Mouse (Mus musculus) kidney, embryonic 16.5 days (tissue): Measurements from ENCODE around the gene Sec24c. TPM values are rescaled to one million over a fixed set of nuclear protein-coding genes. Genes with fewer than 3 reads are reported as not detected.

Experiments used
- ATAC-seq: fragments of 200-750 bp; cut with Nextera tagmentation; 2 replicates; pipeline ENCODE4 v1.8.0; 2017; ENCODE audit warnings: moderate TSS enrichment; ENCODE audit not compliant: low FRiP score, low TSS enrichment
- H3K27ac ChIP-seq: fragments of 300-500 bp; sonication (generic); 2 replicates; pipeline ENCODE4 v1.5.1; 2014; ENCODE audit warnings: low read length
- H3K27me3 ChIP-seq: fragments of 300-500 bp; sonication (generic); 2 replicates; pipeline ENCODE4 v1.6.1; 2014; ENCODE audit warnings: low read length, control low read depth, mixed read lengths; ENCODE audit not compliant: insufficient read depth
- H3K36me3 ChIP-seq: fragments of 300-500 bp; sonication (generic); 2 replicates; pipeline ENCODE4 v1.6.1; 2014; ENCODE audit warnings: low read length, control low read depth, mixed read lengths; ENCODE audit not compliant: insufficient read depth
- H3K4me1 ChIP-seq: fragments of 300-500 bp; sonication (generic); 2 replicates; pipeline ENCODE4 v1.6.1; 2014; ENCODE audit warnings: low read length, control low read depth, mixed read lengths; ENCODE audit not compliant: insufficient read depth
- H3K4me2 ChIP-seq: fragments of 300-500 bp; sonication (generic); replicated peaks from 2 replicates; pipeline ENCODE4 v1.6.1; 2014; ENCODE audit warnings: low read depth, low read length
- H3K4me3 ChIP-seq: fragments of 300-500 bp; sonication (generic); 2 replicates; pipeline ENCODE4 v1.5.1; 2014; ENCODE audit warnings: mild to moderate bottlenecking, low read length
- H3K9ac ChIP-seq: fragments of 300-500 bp; sonication (generic); replicated peaks from 2 replicates; pipeline ENCODE4 v1.6.1; 2014; ENCODE audit warnings: low read length
- H3K9me3 ChIP-seq: fragments of 300-500 bp; sonication (generic); 2 replicates; pipeline ENCODE4 v1.6.1; 2016; ENCODE audit warnings: low read length, control low read depth
- WGBS: fragments of 180-500 bp; shearing (Covaris S2); extraction: QIAGEN DNeasy Blood & Tissue Kit; methylation state at CpG from one replicate; pipeline ENCODE4 v1.1.7; 2014; 5-methylcytosine and 5-hydroxymethylcytosine counted together
- polyA plus RNA-seq: library from polyadenylated mRNA; unstranded; fragments of >200 nt; fragmentation: Nextera tagmentation; extraction: Ambion mirVana; gene quantifications from 2 replicates; pipeline ENCODE4 v1.2.1, GENCODE M21; 2015

Gene Sec24c
- polyA plus RNA-seq, 1 experiment from 2014 or later: 113 TPM

DNA sequence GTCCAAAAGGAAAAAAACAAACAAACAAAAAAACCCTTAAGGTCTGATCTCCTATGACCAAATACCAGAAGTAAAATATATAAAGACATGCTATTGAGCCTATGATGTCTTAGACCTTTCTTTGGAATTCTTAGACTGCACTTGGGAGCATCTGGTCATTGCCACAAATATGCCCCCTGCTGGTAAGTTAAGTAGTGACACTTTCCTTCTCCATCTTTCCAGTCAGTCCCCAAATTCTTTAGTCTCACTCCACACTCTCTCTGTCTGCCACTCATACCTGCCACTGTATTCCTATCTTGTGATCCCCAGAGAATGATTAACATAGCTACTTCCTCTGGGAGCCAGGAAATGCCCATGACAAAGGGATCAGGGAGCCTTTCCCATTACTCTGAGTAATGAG, 15.8 kb upstream of the Sec24c start:
- no peaks in the 10 kb centered on the region for H3K27me3 ChIP-seq
- no peaks in the 10 kb centered on the region for H3K36me3 ChIP-seq
- ATAC-seq: no peak
- no peak overlapping the region for H3K27ac ChIP-seq
- no peak overlapping the region for H3K9ac ChIP-seq
- no peaks in the 10 kb centered on the region for H3K9me3 ChIP-seq
- H3K4me2 ChIP-seq: no peak overlapping the region
- no peak overlapping the region for H3K4me3 ChIP-seq
- H3K4me1 ChIP-seq: peaks cover 15% of the 10 kb centered on the region

DNA sequence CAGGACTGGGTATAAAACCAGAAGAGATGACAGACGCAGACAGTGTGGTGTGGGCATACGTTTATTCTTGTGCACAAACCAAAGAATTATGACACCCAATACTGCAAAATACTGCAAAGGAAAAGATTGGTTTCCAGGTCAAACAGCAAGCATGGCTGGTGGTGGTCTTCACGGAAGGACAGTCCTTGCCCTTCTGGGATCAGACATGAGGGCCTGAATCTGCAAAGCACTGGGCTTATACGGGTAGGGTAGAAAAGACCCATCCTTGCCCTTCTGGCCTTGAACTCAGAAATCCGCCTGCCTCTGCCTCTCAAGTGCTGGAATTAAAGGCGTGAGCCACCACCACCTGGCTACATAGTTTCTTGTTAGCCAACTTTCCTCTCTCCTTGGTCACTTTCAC, 15.2 kb upstream of the Sec24c start:
- Histone ChIP-seq H3K27ac (no peak overlapping the region), H3K9me3 (no peaks in the 10 kb centered on the region), H3K4me2 (no peak overlapping the region), H3K36me3 (no peaks in the 10 kb centered on the region), H3K27me3 (no peaks in the 10 kb centered on the region), H3K4me3 (no peak overlapping the region), H3K4me1 (peaks cover 15% of the 10 kb centered on the region), H3K9ac (no peak overlapping the region)
- ATAC-seq: no peak
- WGBS: 85% methylated on average over 6 of the region's 6 CpGs

DNA sequence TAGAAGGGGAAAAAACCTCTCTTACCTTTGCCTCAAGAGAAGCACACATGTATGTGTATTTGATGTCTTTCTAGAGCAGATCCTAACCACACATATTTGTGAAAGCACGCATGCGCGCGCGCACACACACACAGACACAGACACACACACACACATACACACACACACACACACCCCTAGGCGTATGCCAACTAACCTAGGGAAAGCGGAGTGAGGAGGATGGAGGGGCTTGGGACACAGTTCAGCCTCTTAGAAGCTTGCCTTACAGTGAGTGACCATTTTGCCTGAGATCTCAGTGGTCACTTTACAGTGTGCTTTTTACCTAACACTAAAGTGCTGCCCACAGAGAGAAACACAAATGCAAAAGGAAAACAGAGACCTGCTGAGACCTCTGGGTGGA, 14.4 kb upstream of the Sec24c start:
- no peak overlapping the region for H3K9ac ChIP-seq
- 99% methylated on average over 7 of the region's 7 CpGs for WGBS
- H3K4me1 ChIP-seq: peaks cover 19% of the 10 kb centered on the region
- no peaks in the 10 kb centered on the region for H3K36me3 ChIP-seq
- no peaks in the 10 kb centered on the region for H3K27me3 ChIP-seq
- no peak overlapping the region for H3K27ac ChIP-seq
- H3K4me2 ChIP-seq: no peak overlapping the region
- ATAC-seq: no peak
- H3K9me3 ChIP-seq: no peaks in the 10 kb centered on the region
- no peak overlapping the region for H3K4me3 ChIP-seq

DNA sequence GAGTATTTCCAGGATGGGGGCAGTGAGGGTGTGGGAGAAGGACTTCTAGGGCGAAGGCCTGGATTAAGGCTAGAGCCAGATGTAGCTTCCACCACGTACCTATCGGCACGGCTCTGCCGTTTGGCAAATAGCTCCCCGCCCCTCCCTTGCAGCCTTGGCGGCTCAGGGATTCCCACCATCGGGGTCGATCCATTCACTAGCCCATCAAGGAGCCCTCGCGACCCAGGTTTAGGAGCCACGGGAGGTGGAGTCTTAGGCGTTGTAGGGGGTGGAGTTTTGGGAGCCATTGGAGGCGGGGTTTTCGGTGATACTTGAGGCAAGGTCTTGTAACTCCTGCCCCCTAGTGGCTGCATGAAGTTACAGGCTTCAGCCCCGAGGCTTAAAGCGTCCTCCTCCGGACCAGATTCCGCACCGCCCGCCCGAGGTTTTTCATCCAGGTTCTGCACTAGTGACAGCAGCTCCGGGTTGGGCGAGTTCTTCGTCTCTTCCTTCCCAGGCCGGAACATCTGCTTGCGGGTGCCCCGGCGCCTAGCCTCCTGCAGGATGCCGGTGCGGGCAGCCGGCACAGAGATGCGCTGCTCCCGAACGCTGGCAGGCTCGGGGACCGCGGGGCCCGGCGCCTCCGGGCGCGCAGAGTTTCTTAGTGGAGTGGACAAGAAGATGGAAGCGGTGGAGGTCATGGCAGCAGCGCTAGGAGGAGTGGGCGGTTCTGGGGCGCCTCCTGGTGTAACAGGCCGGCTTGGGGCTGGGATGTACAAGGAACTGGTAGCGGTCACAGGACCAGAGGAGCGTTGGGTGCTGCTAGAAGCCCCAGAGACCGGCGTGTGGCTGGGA, 13.1 kb upstream of the Sec24c start:
- Histone ChIP-seq H3K9ac (peak overlapping the region; percentile 76), H3K9me3 (no peaks in the 10 kb centered on the region), H3K36me3 (no peaks in the 10 kb centered on the region), H3K27me3 (no peaks in the 10 kb centered on the region), H3K4me3 (peak overlapping the region; percentile 77), H3K27ac (peak overlapping the region; percentile 91), H3K4me1 (peaks cover 19% of the 10 kb centered on the region), H3K4me2 (peak overlapping the region; percentile 91)
- WGBS: 1% methylated on average over 52 of the region's 52 CpGs
- ATAC-seq: peak; percentile 89

DNA sequence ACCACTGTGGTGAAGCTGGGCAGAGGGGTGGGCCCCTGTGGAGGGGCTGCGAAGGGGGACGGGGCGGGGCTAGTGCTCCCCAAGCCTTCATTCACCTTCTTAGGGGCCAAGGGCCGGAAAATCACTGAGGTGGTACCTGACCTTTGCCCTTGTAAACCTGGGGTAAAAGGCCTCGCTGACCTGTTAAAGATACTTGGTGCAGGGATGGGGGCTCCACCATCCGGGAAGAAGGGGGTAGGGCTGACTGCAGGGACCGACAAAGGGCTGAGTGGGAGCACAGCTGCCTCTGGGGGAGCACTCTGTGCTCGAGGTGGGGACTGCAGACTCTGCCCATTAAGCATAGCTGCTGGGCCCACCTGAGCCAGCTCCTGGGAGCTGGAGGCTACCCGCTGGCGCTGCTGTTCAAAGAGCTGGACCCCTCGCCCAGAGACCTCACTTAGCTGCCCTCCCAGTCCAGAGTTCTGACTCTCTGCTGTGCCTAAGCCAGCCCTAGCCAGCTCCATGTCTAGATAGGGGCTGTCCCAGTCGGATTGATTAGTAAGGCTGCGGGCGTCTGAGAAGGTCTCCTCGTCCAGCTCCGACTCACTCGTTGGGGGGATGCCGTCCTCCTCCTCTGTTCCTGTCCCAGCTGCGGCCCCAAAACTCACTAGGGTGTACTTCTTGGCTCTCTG, 12.3 kb upstream of the Sec24c start:
- H3K4me2 ChIP-seq: peak overlapping the region; percentile 91
- H3K9ac ChIP-seq: peak overlapping the region; percentile 76
- H3K4me1 ChIP-seq: peaks cover 13% of the 10 kb centered on the region
- peak; percentile 40 for ATAC-seq
- H3K9me3 ChIP-seq: no peaks in the 10 kb centered on the region
- H3K27me3 ChIP-seq: no peaks in the 10 kb centered on the region
- 11% methylated on average over 19 of the region's 19 CpGs for WGBS
- H3K36me3 ChIP-seq: no peaks in the 10 kb centered on the region
- H3K27ac ChIP-seq: peak overlapping the region; percentile 91
- H3K4me3 ChIP-seq: peak overlapping the region; percentile 77

DNA sequence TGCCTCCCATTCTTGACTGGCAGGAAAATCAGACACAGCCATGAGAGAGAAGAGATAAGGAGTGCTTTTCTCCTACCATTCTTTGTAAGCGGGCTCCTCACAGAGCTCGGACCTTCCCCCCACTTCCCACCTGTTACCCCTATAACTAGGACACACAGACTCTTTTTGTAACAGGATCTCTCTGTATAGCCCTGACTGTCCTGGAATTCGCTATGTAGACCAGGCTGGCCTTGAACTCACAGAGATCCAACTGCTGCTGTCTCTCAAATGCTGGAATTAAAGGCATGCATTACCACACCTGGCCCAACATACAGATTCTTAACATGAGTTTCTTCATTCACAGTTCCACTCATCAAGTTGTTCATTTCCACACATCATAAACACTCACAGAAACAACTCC, 11.4 kb upstream of the Sec24c start:
- no peak overlapping the region for H3K27ac ChIP-seq
- no peak overlapping the region for H3K4me3 ChIP-seq
- ATAC-seq: no peak
- no peaks in the 10 kb centered on the region for H3K36me3 ChIP-seq
- 92% methylated on average over 3 of the region's 3 CpGs for WGBS
- H3K4me1 ChIP-seq: peaks cover 13% of the 10 kb centered on the region
- H3K27me3 ChIP-seq: no peaks in the 10 kb centered on the region
- H3K9ac ChIP-seq: no peak overlapping the region
- H3K9me3 ChIP-seq: no peaks in the 10 kb centered on the region
- no peak overlapping the region for H3K4me2 ChIP-seq

DNA sequence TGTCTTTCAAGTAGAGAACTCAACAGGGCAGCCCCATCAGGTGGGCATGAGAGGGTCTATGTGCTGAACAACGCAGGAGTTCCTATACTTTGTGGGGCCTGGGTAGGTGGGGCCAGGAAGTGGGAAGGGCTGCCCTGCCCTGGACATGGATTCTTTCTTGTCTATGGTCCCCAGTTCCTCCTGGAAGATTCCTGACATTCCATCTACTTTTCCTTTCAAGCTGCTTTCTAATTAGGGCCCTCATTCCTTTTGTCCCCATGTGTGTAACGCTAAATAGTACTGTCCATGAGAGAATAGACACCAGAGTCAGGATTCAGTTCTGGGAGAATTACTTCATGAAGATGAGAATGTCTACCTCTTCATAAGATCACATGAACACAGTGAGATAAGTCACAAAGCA, 10.5 kb upstream of the Sec24c start:
- Histone ChIP-seq H3K4me3 (no peak overlapping the region), H3K27ac (no peak overlapping the region), H3K9ac (no peak overlapping the region), H3K9me3 (no peaks in the 10 kb centered on the region), H3K27me3 (no peaks in the 10 kb centered on the region; the same call in 1 of the 2 replicates), H3K4me1 (peaks cover 13% of the 10 kb centered on the region), H3K36me3 (no peaks in the 10 kb centered on the region), H3K4me2 (no peak overlapping the region)
- WGBS: 62% methylated on average over 2 of the region's 2 CpGs
- ATAC-seq: no peak

DNA sequence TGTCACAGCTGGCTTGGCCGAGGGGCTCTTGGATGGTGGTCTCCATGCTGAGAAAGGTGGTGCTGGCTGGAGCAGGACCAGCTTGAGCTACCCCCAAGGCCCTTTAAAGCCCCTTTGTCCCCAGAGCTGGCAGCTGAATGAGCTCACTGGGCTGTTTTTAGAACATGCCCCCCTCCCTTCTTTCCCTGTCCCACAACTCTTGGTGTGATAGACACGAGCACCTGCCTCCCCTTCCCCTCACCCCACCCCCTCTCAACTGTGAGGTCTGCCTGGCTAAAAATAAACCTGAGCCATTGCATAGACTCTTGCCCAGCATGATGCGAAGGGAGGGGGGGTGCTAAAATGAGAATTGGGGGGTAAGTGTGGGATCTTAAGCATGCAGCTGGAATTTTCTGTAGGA, 9.7 kb upstream of the Sec24c start:
- ATAC-seq: no peak
- H3K9ac ChIP-seq: no peak overlapping the region
- H3K4me2 ChIP-seq: no peak overlapping the region
- WGBS: 54% methylated on average over 3 of the region's 3 CpGs
- no peaks in the 10 kb centered on the region; the same call in 1 of the 2 replicates for H3K27me3 ChIP-seq
- H3K4me3 ChIP-seq: no peak overlapping the region
- H3K9me3 ChIP-seq: no peaks in the 10 kb centered on the region
- no peak overlapping the region for H3K27ac ChIP-seq
- peaks cover 13% of the 10 kb centered on the region for H3K4me1 ChIP-seq
- no peaks in the 10 kb centered on the region for H3K36me3 ChIP-seq

DNA sequence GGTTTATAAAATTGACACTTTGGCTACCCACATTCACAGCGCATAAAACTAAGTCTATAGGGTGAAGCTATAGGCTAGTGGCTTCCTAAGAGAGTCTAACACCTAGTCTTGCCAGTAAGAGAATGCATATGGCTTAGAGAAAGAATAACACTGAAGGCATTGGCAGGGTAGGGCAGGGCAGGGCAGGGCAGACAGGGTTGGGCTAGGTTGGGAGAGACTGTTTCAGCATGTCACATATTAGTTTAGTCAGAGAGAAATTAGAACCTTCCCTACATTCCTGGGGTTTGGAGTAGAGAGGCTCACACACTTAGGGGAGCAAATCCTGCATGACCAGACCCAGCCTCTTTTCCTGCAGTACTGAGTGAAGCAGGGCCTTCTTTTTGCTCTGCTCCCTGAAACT, 6.6 kb upstream of the Sec24c start:
- no peak overlapping the region for H3K9ac ChIP-seq
- no peak overlapping the region for H3K4me3 ChIP-seq
- no peaks in the 10 kb centered on the region for H3K9me3 ChIP-seq
- H3K27me3 ChIP-seq: no peaks in the 10 kb centered on the region; the same call in 1 of the 2 replicates
- WGBS: 67% methylated on average over 1 of the region's 1 CpGs
- H3K4me2 ChIP-seq: no peak overlapping the region
- H3K4me1 ChIP-seq: 0 out of 2 replicates have a peak, but pooled peaks cover 4% of the 10 kb centered on the region
- ATAC-seq: no peak
- H3K27ac ChIP-seq: no peak overlapping the region
- no peaks in the 10 kb centered on the region for H3K36me3 ChIP-seq
